Mouse (Mus musculus) neutrophil, adult 5-6 weeks (primary cell): ENCODE measurements around the gene Armc12. TPM values are rescaled to one million over a fixed set of nuclear protein-coding genes. Genes with fewer than 3 reads are reported as not detected.
"Not testable (repeated sequence)": the region's sequence is repeated elsewhere in the genome, so short reads cannot be mapped to it uniquely, and the experiment has no call there.

ENCODE experiments used
- ATAC-seq: fragments of 151-379, 151-347 bp; 2 replicates; pipeline ENCODE4 v1.8.0; 2017; ENCODE audit warnings: mild to moderate bottlenecking, moderate TSS enrichment; ENCODE audit not compliant: insufficient number of reproducible peaks, poor library complexity, low FRiP score, severe bottlenecking; ENCODE audit errors: extremely low read depth
- total RNA-seq: library from RNA; stranded (forward); fragments of 200-1000 nt; gene quantifications from 2 replicates; pipeline ENCODE4 v1.2.3, GENCODE M21; 2017

The Armc12 gene
- total RNA-seq, 1 experiment from 2014 or later, result not detected

- peak; percentile 15; the same call in 1 of the 2 replicates for ATAC-seq
Observed at GRCm38 (mm10) chr17:28524009-28524695, 6.5 kb upstream of the Armc12 start.

- no peak for ATAC-seq
Observed at GRCm38 (mm10) chr17:28524831-28525430, 5.7 kb upstream of the Armc12 start.

- no peak for ATAC-seq
Observed at GRCm38 (mm10) chr17:28527184-28528042, 3.2 kb upstream of the Armc12 start.

GRCm38 (mm10) chr17:28528043-28528351 is 2.6 kb upstream of the Armc12 start:
- peak; percentile 67 for ATAC-seq

- ATAC-seq, result no peak
Observed at GRCm38 (mm10) chr17:28529116-28529515, 1.5 kb upstream of the Armc12 start.

- ATAC-seq, result no peak
Observed at GRCm38 (mm10) chr17:28531946-28532345, 1.3 kb downstream of the Armc12 start.

GRCm38 (mm10) chr17:28532557-28532956 is 2.0 kb downstream of the Armc12 start:
- ATAC-seq, result no peak

- ATAC-seq, result no peak
Observed at GRCm38 (mm10) chr17:28533327-28533726, 2.7 kb downstream of the Armc12 start.

GRCm38 (mm10) chr17:28537881-28538280 is 7.3 kb downstream of the Armc12 start:
- ATAC-seq, result no peak

- no peak for ATAC-seq
Observed at GRCm38 (mm10) chr17:28546925-28547324, 16.3 kb downstream of the Armc12 start.

- no peak for ATAC-seq
Observed at GRCm38 (mm10) chr17:28548550-28548949, 17.9 kb downstream of the Armc12 start.

GRCm38 (mm10) chr17:28549111-28549510 is 18.5 kb downstream of the Armc12 start, which contains the start of gene Clpsl2:
Gene Clpsl2, plus strand, starts transcription at chr17:28549411.
- no peak for ATAC-seq

GRCm38 (mm10) chr17:28553040-28553793 is 22.6 kb downstream of the Armc12 start:
- peak; percentile 53; the same call in 1 of the 2 replicates for ATAC-seq

- not testable (repeated sequence) for ATAC-seq
Observed at GRCm38 (mm10) chr17:28554021-28554420, 23.4 kb downstream of the Armc12 start.

- ATAC-seq, result no peak
Observed at GRCm38 (mm10) chr17:28556635-28557396, 26.2 kb downstream of the Armc12 start.

GRCm38 (mm10) chr17:28557772-28558171 is 27.2 kb downstream of the Armc12 start:
- ATAC-seq, result no peak

GRCm38 (mm10) chr17:28560598-28560997 is 30.0 kb downstream of the Armc12 start, which contains the start of gene Clps:
Gene Clps, minus strand, starts transcription at chr17:28560766.
- no peak for ATAC-seq

GRCm38 (mm10) chr17:28561613-28562012 is 31.0 kb downstream of the Armc12 start:
- 0 out of 2 replicates have a peak, but pooled peaks have one; percentile 3 for ATAC-seq
